ENCODE assay signal across 8 mouse cellular contexts in the genomic region with DNA sequence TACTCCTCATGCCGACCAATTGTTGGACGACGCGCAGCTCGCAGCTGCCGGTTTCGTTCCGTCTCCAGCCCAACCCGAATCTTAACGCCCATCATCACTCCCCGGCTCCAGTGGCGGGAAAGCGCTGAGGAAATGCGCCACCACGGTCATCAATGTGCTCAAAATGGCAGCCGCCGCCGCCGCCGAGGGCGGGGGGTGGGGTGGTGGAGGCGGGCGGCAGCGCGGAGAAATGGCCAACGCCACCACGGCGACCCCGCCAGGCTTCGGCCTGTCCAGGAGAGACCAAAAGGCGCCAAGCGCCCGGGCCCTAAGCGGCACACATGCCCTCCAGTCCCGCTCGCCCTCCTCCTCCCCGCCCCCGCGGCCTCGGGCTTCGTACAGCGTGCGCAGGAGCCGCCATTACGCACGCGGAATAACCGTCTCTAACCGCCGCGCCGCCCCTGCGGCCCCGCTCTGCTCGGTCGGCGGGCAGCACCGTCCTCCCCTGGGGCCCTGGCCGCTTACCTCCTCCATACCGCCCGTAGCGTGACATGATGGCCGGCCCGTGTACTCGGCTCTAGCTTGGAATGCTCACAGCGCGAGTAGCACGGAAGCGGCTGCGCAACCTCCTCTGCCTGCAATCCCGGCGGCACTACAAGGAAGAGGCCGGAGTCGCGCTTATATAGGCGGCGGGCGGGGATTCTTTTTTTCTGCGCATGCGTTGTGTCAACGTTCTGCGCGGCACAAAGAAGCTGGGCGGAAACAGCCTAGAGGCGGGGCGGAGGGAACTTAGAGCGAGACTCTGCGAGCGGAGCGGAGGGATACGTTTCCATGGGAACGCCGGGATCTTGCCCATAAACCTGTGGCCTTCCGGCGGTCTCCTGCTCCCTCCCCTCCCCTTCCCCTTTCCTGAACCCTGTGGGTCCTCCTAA. TPM values are rescaled to one million over a fixed set of nuclear protein-coding genes. Genes with fewer than 3 reads are reported as not detected.
DNase-seq lines count a peak whose midpoint lies in the region; ATAC-seq and TF ChIP-seq lines count a peak whose summit lies in the region.

TSS of gene Srsf7 (minus strand) at position 637 of the 911 bp plus-strand sequence.
TSS of gene Ttc39d (plus strand) at position 790 of the 911 bp plus-strand sequence.

- peak within 1 kb of the TSS; percentile 97 for H3K9ac ChIP-seq in heart, embryonic 12.5 days
- peak within 1 kb of the TSS; percentile 89 for H3K9ac ChIP-seq in kidney, postnatal 0 days (ENCODE audit: low read depth, low read length)
- peak within 1 kb of the TSS; percentile 99 for H3K9ac ChIP-seq in liver, embryonic 11.5 days (ENCODE audit: low read depth, low read length)
- peak within 1 kb of the TSS; percentile 98 for H3K9ac ChIP-seq in stomach, embryonic 14.5 days (replicated peaks; ENCODE audit: low read depth, low read length)

- peak within 1 kb of the TSS; percentile 91 for H3K4me3 ChIP-seq in heart, embryonic 12.5 days
- peak within 1 kb of the TSS; percentile 90 for H3K4me3 ChIP-seq in kidney, postnatal 0 days (replicated peaks; ENCODE audit: low read depth, low read length)
- peak within 1 kb of the TSS; percentile 97 for H3K4me3 ChIP-seq in liver, embryonic 11.5 days (ENCODE audit: low read depth, low read length)
- H3K4me3 ChIP-seq in stomach, embryonic 14.5 days (ENCODE audit: low read depth, low read length) = peak within 1 kb of the TSS; percentile 98

- no peaks in the 10 kb centered on the region for H3K27me3 ChIP-seq in heart, embryonic 12.5 days (replicated peaks)
- H3K27me3 ChIP-seq in kidney, postnatal 0 days (ENCODE audit: insufficient read depth, low read length) = no peaks in the 10 kb centered on the region
- H3K27me3 ChIP-seq in liver, embryonic 11.5 days (replicated peaks; ENCODE audit: control insufficient read depth, insufficient read depth, low read length) = no peaks in the 10 kb centered on the region
- no peaks in the 10 kb centered on the region for H3K27me3 ChIP-seq in stomach, embryonic 14.5 days (ENCODE audit: control insufficient read depth, insufficient read depth, low read length)

- peak within 1 kb of the TSS; percentile 95 for H3K4me2 ChIP-seq in heart, embryonic 12.5 days
- peak within 1 kb of the TSS; percentile 61 for H3K4me2 ChIP-seq in kidney, postnatal 0 days (ENCODE audit: low read length)
- H3K4me2 ChIP-seq in liver, embryonic 11.5 days = peak within 1 kb of the TSS; percentile 96
- peak within 1 kb of the TSS; percentile 66 for H3K4me2 ChIP-seq in stomach, embryonic 14.5 days (replicated peaks; ENCODE audit: low read depth, low read length)

- H3K4me1 ChIP-seq in heart, embryonic 12.5 days (replicated peaks) = peaks cover 9% of the 10 kb centered on the region; the same call in 1 of the 2 replicates
- no peaks in the 10 kb centered on the region for H3K4me1 ChIP-seq in kidney, postnatal 0 days (replicated peaks; ENCODE audit: insufficient read depth, low read length)
- H3K4me1 ChIP-seq in liver, embryonic 11.5 days (replicated peaks; ENCODE audit: control insufficient read depth, insufficient read depth, low read length) = peaks cover 8% of the 10 kb centered on the region
- H3K4me1 ChIP-seq in stomach, embryonic 14.5 days (ENCODE audit: control insufficient read depth, insufficient read depth, low read length) = no peaks in the 10 kb centered on the region

- peak within 1 kb of the TSS; percentile 99 for H3K27ac ChIP-seq in heart, embryonic 12.5 days (ENCODE audit: poor library complexity, severe bottlenecking)
- H3K27ac ChIP-seq in kidney, postnatal 0 days = peak within 1 kb of the TSS; percentile 97
- peak within 1 kb of the TSS; percentile 98 for H3K27ac ChIP-seq in liver, embryonic 11.5 days (ENCODE audit: low read depth, low read length)
- H3K27ac ChIP-seq in stomach, embryonic 14.5 days (ENCODE audit: low read length) = peak within 1 kb of the TSS; percentile 99

- H3K36me3 ChIP-seq in heart, embryonic 12.5 days = peaks cover 25% of the 10 kb centered on the region
- H3K36me3 ChIP-seq in kidney, postnatal 0 days (ENCODE audit: insufficient read depth, low read length) = peaks cover 18% of the 10 kb centered on the region
- peaks cover 25% of the 10 kb centered on the region for H3K36me3 ChIP-seq in liver, embryonic 11.5 days (ENCODE audit: control insufficient read depth, insufficient read depth, low read length)
- H3K36me3 ChIP-seq in stomach, embryonic 14.5 days (ENCODE audit: control insufficient read depth, insufficient read depth, low read length) = peaks cover 27% of the 10 kb centered on the region

- peak; percentile 94 for ATAC-seq in erythroid progenitor cell, adult 5-6 weeks (replicated peaks; ENCODE audit: low FRiP score, poor library complexity, severe bottlenecking)
- ATAC-seq in heart, embryonic 12.5 days (ENCODE audit: insufficient number of reproducible peaks, low FRiP score) = peak; percentile 95
- peak; percentile 95 for ATAC-seq in kidney, postnatal 0 days (replicated peaks; ENCODE audit: low FRiP score, low read depth)
- ATAC-seq in liver, embryonic 11.5 days (replicated peaks; ENCODE audit: low FRiP score) = peak; percentile 89
- ATAC-seq in stomach, embryonic 14.5 days (ENCODE audit: insufficient number of reproducible peaks, insufficient read depth, low FRiP score, low read depth) = peak; percentile 91

- DNase-seq in CD4-positive helper T cell, adult 2 months (ENCODE audit: low read depth, low spot score) = peak; percentile 97
- DNase-seq in brain, embryonic 18.5 days (ENCODE audit: low read depth, low spot score) = peak; percentile 96
- DNase-seq in kidney, postnatal 0 days (ENCODE audit: low spot score) = peak; percentile 99
- peak; percentile 99 for DNase-seq in liver, embryonic 11.5 days (ENCODE audit: low spot score)
- peak; percentile 98 for DNase-seq in naive thymus-derived CD4-positive, alpha-beta T cell, adult 2 months (ENCODE audit: low read depth)

- WGBS in heart, embryonic 12.5 days = under 1% methylated on average over 93 of the region's 95 CpGs
- WGBS in kidney, postnatal 0 days = under 1% methylated on average over 94 of the region's 95 CpGs
- WGBS in liver, embryonic 11.5 days = under 1% methylated on average over 73 of the region's 95 CpGs
- under 1% methylated on average over 77 of the region's 95 CpGs for WGBS in stomach, embryonic 14.5 days

- TF ChIP-seq CTCF in kidney, postnatal 0 days (IDR thresholded peaks at IDR 0.05; ENCODE audit: low read depth) = no peak

- H3K9me3 ChIP-seq in heart, embryonic 12.5 days (replicated peaks) = no peaks in the 10 kb centered on the region
- H3K9me3 ChIP-seq in kidney, postnatal 0 days (replicated peaks; ENCODE audit: low read length) = no peaks in the 10 kb centered on the region
- no peaks in the 10 kb centered on the region for H3K9me3 ChIP-seq in liver, embryonic 11.5 days (ENCODE audit: control insufficient read depth, low read length)
- H3K9me3 ChIP-seq in stomach, embryonic 14.5 days (ENCODE audit: control insufficient read depth, low read depth, low read length) = no peaks in the 10 kb centered on the region

RNA-seq across cellular contexts. Expression of gene Srsf7, which starts in this region (rescaled TPM):
- total RNA-seq in erythroid progenitor cell, adult 5-6 weeks (2015; ENCODE audit: low replicate concordance) = 167 and 184 TPM in 2 replicates
- 125 and 132 TPM in 2 replicates for total RNA-seq in erythroid progenitor cell, adult 5-6 weeks (2017; ENCODE audit: low replicate concordance)
- polyA plus RNA-seq in heart, embryonic 12.5 days (2016; fragmentation: Nextera tagmentation; extraction: Ambion mirVana) = 349 and 357 TPM in 2 replicates
- 422 and 451 TPM in 2 replicates for polyA plus RNA-seq in kidney, postnatal 0 days (2015; fragmentation: Nextera tagmentation; extraction: Ambion mirVana)
- 649 and 673 TPM in 2 replicates for polyA plus RNA-seq in liver, embryonic 11.5 days (2014; fragmentation: Nextera tagmentation; extraction: Ambion mirVana)
- 597 and 627 TPM in 2 replicates for polyA plus RNA-seq in stomach, embryonic 14.5 days (2014; fragmentation: Nextera tagmentation; extraction: Ambion mirVana)

RNA-seq across cellular contexts. Expression of gene Ttc39d, which starts in this region (rescaled TPM):
- total RNA-seq in erythroid progenitor cell, adult 5-6 weeks (2015; ENCODE audit: low replicate concordance) = not detected in 2 replicates
- total RNA-seq in erythroid progenitor cell, adult 5-6 weeks (2017; ENCODE audit: low replicate concordance) = not detected in 2 replicates
- 0.06 and 0.15 TPM in 2 replicates for polyA plus RNA-seq in heart, embryonic 12.5 days (2016; fragmentation: Nextera tagmentation; extraction: Ambion mirVana)
- polyA plus RNA-seq in kidney, postnatal 0 days (2015; fragmentation: Nextera tagmentation; extraction: Ambion mirVana) = not detected in 2 replicates
- not detected in 2 replicates for polyA plus RNA-seq in liver, embryonic 11.5 days (2014; fragmentation: Nextera tagmentation; extraction: Ambion mirVana)
- polyA plus RNA-seq in stomach, embryonic 14.5 days (2014; fragmentation: Nextera tagmentation; extraction: Ambion mirVana) = 0.13 TPM in 1 of 2 replicates, not detected in the other

Comparison
In these comparisons a context has a peak if more than half of its experiments do, and no peak if none do; other contexts are left out.
1. Peak in every context shown above with its lines: DNase-seq, ATAC-seq, H3K4me3 ChIP-seq and H3K27ac ChIP-seq.